Mouse (Mus musculus) ES-E14 (cell line): ENCODE data around the gene Ccnd1. TPM values are rescaled to one million over a fixed set of nuclear protein-coding genes. Genes with fewer than 3 reads are reported as not detected.
A peak's percentile ranks its signal among the peaks of the same experiment; 100 is the strongest.

Experiments
- DNase-seq: peaks from one replicate; pipeline ENCODE4 v3.0.0-alpha.2; 2013; ENCODE audit warnings: low read depth, low spot score
- H3K27ac ChIP-seq: 2 replicates; pipeline ENCODE4 v1.5.1; 2012; ENCODE audit warnings: low read depth, mild to moderate bottlenecking, low read length, moderate library complexity, mixed read lengths; ENCODE audit not compliant: poor library complexity, insufficient read depth, severe bottlenecking
- H3K36me3 ChIP-seq: 2 replicates; pipeline ENCODE4 v1.6.1; 2012; ENCODE audit warnings: mild to moderate bottlenecking, low read length, moderate library complexity, mixed read lengths; ENCODE audit not compliant: control insufficient read depth, poor library complexity, insufficient read depth, severe bottlenecking
- H3K4me1 ChIP-seq, 2 experiments: fragments of 150-350 bp in 1 of 2; sonication (generic) in 1 of 2; 2 replicates each; pipeline ENCODE4 v1.6.1; 2012; ENCODE audit warnings: low read length in 2 of 2, mild to moderate bottlenecking in 1 of 2, mixed read lengths in 1 of 2; ENCODE audit not compliant: control insufficient read depth in 2 of 2, insufficient read depth in 2 of 2, poor library complexity in 1 of 2
- H3K4me3 ChIP-seq, 2 experiments: fragments of 150-350 bp in 1 of 2; sonication (generic) in 1 of 2; 2 replicates each; pipeline ENCODE4 v1.5.1; 2012; ENCODE audit warnings: low read length in 2 of 2, low read depth in 1 of 2, mild to moderate bottlenecking in 1 of 2, mixed read lengths in 1 of 2; ENCODE audit not compliant: insufficient read depth in 1 of 2, poor library complexity in 1 of 2, severe bottlenecking in 1 of 2
- H3K9ac ChIP-seq: 2 replicates; pipeline ENCODE4 v1.6.1; 2012; ENCODE audit warnings: low read depth, mild to moderate bottlenecking, low read length, mixed read lengths; ENCODE audit not compliant: poor library complexity, insufficient read depth, severe bottlenecking
- H3K9me3 ChIP-seq: fragments of 150-350 bp; sonication (generic); 2 replicates; pipeline ENCODE4 v1.6.1; 2012; ENCODE audit warnings: low read depth, mild to moderate bottlenecking, low read length; ENCODE audit not compliant: control insufficient read depth, insufficient read depth
- CHD2 ChIP-seq: IDR thresholded peaks from 2 replicates; pipeline ENCODE4 v1.6.1; 2014; ENCODE audit warnings: mild to moderate bottlenecking, low read depth, low read length, inconsistent platforms
- HCFC1 ChIP-seq: IDR thresholded peaks from 2 replicates; pipeline ENCODE4 v1.6.1; 2012; ENCODE audit warnings: low read length, inconsistent platforms, borderline replicate concordance; ENCODE audit not compliant: insufficient read depth
- MAFK ChIP-seq: IDR thresholded peaks from 2 replicates; pipeline ENCODE4 v1.6.1; 2014; ENCODE audit warnings: mild to moderate bottlenecking, low read depth, low read length, inconsistent platforms; ENCODE audit not compliant: insufficient read depth
- ZC3H11A ChIP-seq: IDR thresholded peaks from 2 replicates; pipeline ENCODE4 v1.6.1; 2012; ENCODE audit warnings: low read depth, mild to moderate bottlenecking, inconsistent platforms, low read length, borderline replicate concordance
- ZNF384 ChIP-seq: IDR thresholded peaks from 2 replicates; pipeline ENCODE4 v1.6.1; 2012; ENCODE audit warnings: low read depth, low read length, inconsistent platforms
- in situ Hi-C, 2 experiments: fragments of 600-800 bp; cut with MboI; formaldehyde crosslinking; loops; one replicate each; pipeline ENCODE4 v1.15.1; 2025; ENCODE audit warnings: low sequenced_read_pairs in 2 of 2, inconsistent platforms in 1 of 2; ENCODE audit not compliant: unreplicated experiment in 2 of 2
- total RNA-seq: library from RNA; depleted of rRNA; stranded (reverse); fragments of 300-350 nt; gene quantifications from 2 replicates; pipeline ENCODE4 v1.2.3, GENCODE M21; 2012

Ccnd1 gene
- total RNA-seq, 1 experiment: 57.6 TPM

DNA sequence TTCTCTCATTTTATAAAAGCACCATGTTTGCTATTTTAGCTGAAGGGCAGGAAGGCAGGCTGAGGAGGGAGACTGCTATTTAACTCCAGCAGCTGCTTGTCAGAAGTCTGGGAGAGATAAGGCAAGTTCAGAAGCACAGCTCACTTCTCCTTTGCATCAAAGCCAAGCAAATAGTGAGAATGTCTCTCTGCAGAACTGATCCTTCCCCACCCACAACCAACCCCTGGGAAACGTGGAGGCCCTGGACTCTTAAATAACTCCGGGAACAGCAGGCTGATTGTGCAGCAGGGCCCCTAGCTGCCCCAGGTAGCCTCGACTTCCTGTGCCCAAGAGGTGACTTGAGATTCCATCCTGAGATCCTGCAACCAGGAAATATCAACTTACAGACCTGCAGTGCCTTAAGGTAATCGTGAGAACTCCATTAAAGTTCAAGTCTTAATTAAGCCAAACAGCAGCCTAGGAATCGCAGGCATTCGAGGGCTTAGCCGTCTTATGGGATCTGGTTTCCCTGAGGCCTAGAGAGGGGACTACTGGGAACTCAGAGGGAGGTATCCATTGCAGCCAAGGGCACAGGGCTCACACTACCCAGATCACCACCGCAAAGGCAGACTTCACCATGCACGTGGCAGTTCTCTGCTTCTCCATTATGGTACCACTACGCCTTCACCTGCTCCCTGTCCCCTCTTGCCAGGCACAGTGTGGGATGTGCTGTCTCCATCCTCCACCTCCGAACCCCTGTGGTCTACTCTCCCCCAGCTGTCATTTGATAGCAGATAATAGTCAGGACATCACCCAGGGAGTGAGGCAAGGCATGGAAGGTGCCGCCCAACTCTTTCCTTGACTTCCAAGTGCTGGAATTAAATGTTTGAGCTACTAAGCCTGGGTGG, 19.0 kb upstream of the Ccnd1 start:
- Histone ChIP-seq H3K9ac (no peak overlapping the region), H3K36me3 (no peaks in the 10 kb centered on the region), H3K4me3 (no peak overlapping the region), H3K27ac (no peak overlapping the region), H3K4me1 (peaks cover 0 to 2% of the 10 kb centered on the region in 2 experiments; a peak in 2 of 4 replicates), H3K9me3 (no peaks in the 10 kb centered on the region)
- in situ Hi-C loops: no loop called here
- TF ChIP-seq MAFK (no peak), CHD2 (no peak), HCFC1 (no peak), ZC3H11A (no peak), ZNF384 (no peak)
- no peak for DNase-seq

- DNase-seq: peak; percentile 80
- peak overlapping the region; percentile 93 for H3K27ac ChIP-seq
- in situ Hi-C loops: no loop called here
- H3K4me1 ChIP-seq: no peaks in the 10 kb centered on the region; a peak in 1 of 4 replicates
- peak overlapping the region; percentile 62 to 81 for H3K4me3 ChIP-seq
- no peaks in the 10 kb centered on the region for H3K9me3 ChIP-seq
- TF ChIP-seq MAFK (no peak), CHD2 (peak; percentile 95), ZNF384 (no peak), ZC3H11A (no peak), HCFC1 (peak; percentile 43; the same call in 1 of the 2 replicates)
- no peaks in the 10 kb centered on the region for H3K36me3 ChIP-seq
- peak overlapping the region; percentile 96 for H3K9ac ChIP-seq
These were observed 3.5 kb upstream of the Ccnd1 start for GRCm38 (mm10) chr7:144943254-144943653.

GRCm38 (mm10) chr7:144942744-144943135, 3.0 kb upstream of the Ccnd1 start:
- in situ Hi-C loops: no loop called here
- no peaks in the 10 kb centered on the region; a peak in 1 of 4 replicates for H3K4me1 ChIP-seq
- no peak for DNase-seq

GRCm38 (mm10) chr7:144942071-144942743, 2.5 kb upstream of the Ccnd1 start:
- Histone ChIP-seq H3K9ac (peak overlapping the region; percentile 96), H3K9me3 (no peaks in the 10 kb centered on the region), H3K27ac (peak overlapping the region; percentile 93), H3K4me3 (peak overlapping the region; percentile 62 to 81), H3K4me1 (no peaks in the 10 kb centered on the region; a peak in 2 of 4 replicates), H3K36me3 (peaks cover 6% of the 10 kb centered on the region)
- in situ Hi-C loops: no loop called here
- peak; percentile 40 for DNase-seq
- no peak for TF ChIP-seq MAFK
- no peak for TF ChIP-seq ZC3H11A
- TF ChIP-seq HCFC1: 0 out of 2 replicates have a peak, but pooled peaks have one; percentile 20
- TF ChIP-seq CHD2: no peak
- no peak for TF ChIP-seq ZNF384

More at GRCm38 (mm10) chr7:144942744-144943135, 3.0 kb upstream of the Ccnd1 start:
- Histone ChIP-seq H3K27ac (peak overlapping the region; percentile 93), H3K4me3 (peak overlapping the region; percentile 62 to 81), H3K9me3 (no peaks in the 10 kb centered on the region), H3K9ac (peak overlapping the region; percentile 96), H3K36me3 (peaks cover 2% of the 10 kb centered on the region)
- TF ChIP-seq ZNF384: no peak
- no peak for TF ChIP-seq HCFC1
- TF ChIP-seq MAFK: no peak
- no peak for TF ChIP-seq CHD2
- TF ChIP-seq ZC3H11A: no peak
